In genomic region chr11:109591511-109591910, GRCm38 (mm10) we compare ENCODE assay signal across 30 mouse cellular contexts. TPM values are rescaled to one million over a fixed set of nuclear protein-coding genes. Genes with fewer than 3 reads are reported as not detected.
DNase-seq lines count a peak whose midpoint lies in the region; ATAC-seq and TF ChIP-seq lines count a peak whose summit lies in the region.
"Had no signal": no experiment of that assay in that cellular context is flagged by ENCODE, and none has a peak within 500 bp of the region (broad histone marks: within the 10 kb centered on the region; RNA-seq: fewer than 3 reads in every experiment).

No protein-coding gene starts in this region.

- no peaks in the 10 kb centered on the region; the same call in 1 of the 2 replicates for H3K4me1 ChIP-seq in intestine, postnatal 0 days (replicated peaks; ENCODE audit: control insufficient read depth, insufficient read depth, low read length)
- H3K4me1 ChIP-seq: embryonic facial prominence, embryonic 15.5 days; hindbrain, embryonic 12.5 days; midbrain, embryonic 12.5 days had no signal

- no peak overlapping the region for H3K27ac ChIP-seq in intestine, postnatal 0 days (ENCODE audit: low read depth, low read length)
- H3K27ac ChIP-seq: embryonic facial prominence, embryonic 10.5 days; embryonic facial prominence, embryonic 15.5 days; heart, embryonic 15.5 days; hindbrain, embryonic 12.5 days; left cerebral cortex, adult 2 months; limb, embryonic 13.5 days; lung, embryonic 15.5 days; midbrain, embryonic 12.5 days; stomach, postnatal 0 days had no signal

- no peak overlapping the region for H3K4me3 ChIP-seq in intestine, postnatal 0 days (ENCODE audit: low read depth, low read length)
- H3K4me3 ChIP-seq: embryonic facial prominence, embryonic 10.5 days; embryonic facial prominence, embryonic 15.5 days; heart, embryonic 10.5 days; heart, embryonic 15.5 days; hindbrain, embryonic 12.5 days; layer of hippocampus, adult 2 months; left cerebral cortex, adult 2 months; limb, embryonic 13.5 days; lung, embryonic 15.5 days; midbrain, embryonic 12.5 days had no signal

- no peak overlapping the region for H3K9ac ChIP-seq in intestine, postnatal 0 days (ENCODE audit: low read depth, low read length)
- H3K9ac ChIP-seq: embryonic facial prominence, embryonic 15.5 days; heart, embryonic 15.5 days; hindbrain, embryonic 12.5 days; limb, embryonic 13.5 days; lung, embryonic 15.5 days; midbrain, embryonic 12.5 days had no signal

- H3K27me3 ChIP-seq in intestine, postnatal 0 days (replicated peaks; ENCODE audit: control insufficient read depth, insufficient read depth, low read length) = no peaks in the 10 kb centered on the region
- H3K27me3 ChIP-seq: embryonic facial prominence, embryonic 15.5 days; heart, embryonic 15.5 days; hindbrain, embryonic 12.5 days; limb, embryonic 13.5 days; lung, embryonic 15.5 days; midbrain, embryonic 12.5 days had no signal

- WGBS in intestine, postnatal 0 days = 89% methylated on average over 4 of the region's 4 CpGs

- no peak for TF ChIP-seq CTCF in intestine, postnatal 0 days (IDR thresholded peaks at IDR 0.05; ENCODE audit: low read depth)

- H3K36me3 ChIP-seq in intestine, postnatal 0 days (ENCODE audit: control insufficient read depth, insufficient read depth) = peaks cover 20% of the 10 kb centered on the region
- H3K36me3 ChIP-seq: hindbrain, embryonic 12.5 days; midbrain, embryonic 12.5 days had no signal

- H3K9me3 ChIP-seq in intestine, postnatal 0 days (ENCODE audit: control insufficient read depth) = no peaks in the 10 kb centered on the region
- H3K9me3 ChIP-seq: embryonic facial prominence, embryonic 10.5 days; embryonic facial prominence, embryonic 15.5 days; heart, embryonic 10.5 days; heart, embryonic 15.5 days; hindbrain, embryonic 12.5 days; limb, embryonic 13.5 days; lung, embryonic 15.5 days; midbrain, embryonic 12.5 days had no signal

- no peak for ATAC-seq in monocyte, adult 5-6 weeks (replicated peaks; ENCODE audit: insufficient number of reproducible peaks, low FRiP score, low TSS enrichment, poor library complexity, severe bottlenecking)
- no peak for ATAC-seq in intestine, postnatal 0 days
- ATAC-seq: forebrain, embryonic 14.5 days had no signal

- peak; percentile 72 for DNase-seq in CD4-positive helper T cell, adult 2 months (ENCODE audit: low read depth, low spot score)
- DNase-seq in CD8-positive naive resting alpha-beta T cell, adult 2 months (ENCODE audit: low read depth in 2 of 2, low spot score in 2 of 2) = peak; percentile 29 to 36
- DNase-seq in induced T-regulatory cell, adult 2 months (ENCODE audit: low read depth) = peak; percentile 45
- DNase-seq in thymus, postnatal 14 days = peak; percentile 35
- DNase-seq in ovary, postnatal 14 days (ENCODE audit: low spot score) = no peak
- DNase-seq: adrenal gland, adult 2 months; cerebellum, adult 8-10 months; cerebellum, postnatal 25 days; gastrocnemius, postnatal 25 days; heart, adult 11 months; heart, postnatal 36 days; kidney, adult 2 months; kidney, postnatal 36 days; right cerebral cortex, adult 18-20 months; right cerebral cortex, postnatal 4 days had no signal

- H3K4me2 ChIP-seq in intestine, postnatal 0 days (replicated peaks; ENCODE audit: low read depth) = no peak overlapping the region
- H3K4me2 ChIP-seq: embryonic facial prominence, embryonic 15.5 days; heart, embryonic 15.5 days; hindbrain, embryonic 12.5 days; limb, embryonic 13.5 days; liver, embryonic 11.5 days; lung, embryonic 15.5 days; midbrain, embryonic 12.5 days had no signal

RNA-seq across cellular contexts. Expression of gene Wipi1, which starts 20.3 kb away (rescaled TPM):
- total RNA-seq in monocyte, adult 5-6 weeks (2017) = 1.5 to 4.0 TPM (median 1.9 TPM) in 3 replicates
- polyA plus RNA-seq in intestine, postnatal 0 days (2015; fragmentation: Nextera tagmentation; extraction: Ambion mirVana) = 28.2 and 30.4 TPM in 2 replicates

RNA-seq across cellular contexts. Expression of gene Prkar1a, which starts 57.7 kb away (rescaled TPM):
- total RNA-seq in monocyte, adult 5-6 weeks (2017) = 124 to 194 TPM (median 167 TPM) in 3 replicates
- 180 and 188 TPM in 2 replicates for polyA plus RNA-seq in intestine, postnatal 0 days (2015; fragmentation: Nextera tagmentation; extraction: Ambion mirVana)
